Mouse (Mus musculus) hindbrain, embryonic 11.5 days (tissue): Measurements from ENCODE around the gene Fcgrt. TPM values are rescaled to one million over a fixed set of nuclear protein-coding genes. Genes with fewer than 3 reads are reported as not detected.
A peak's percentile ranks its signal among the peaks of the same experiment; 100 is the strongest.
"Not testable (repeated sequence)": the region's sequence is repeated elsewhere in the genome, so short reads cannot be mapped to it uniquely, and the experiment has no call there.

Experiments
- ATAC-seq: fragments of 200-750 bp; cut with Nextera tagmentation; 2 replicates; pipeline ENCODE4 v1.8.0; 2017; ENCODE audit warnings: mild to moderate bottlenecking, moderate TSS enrichment, moderate library complexity; ENCODE audit not compliant: low FRiP score
- DNase-seq: peaks from one replicate; pipeline ENCODE4 v3.0.0-alpha.2; 2015; ENCODE audit warnings: low spot score
- H3K27ac ChIP-seq: fragments of 300-500 bp; sonication (generic); 2 replicates; pipeline ENCODE4 v1.5.1; 2014; ENCODE audit warnings: mild to moderate bottlenecking, low read depth, low read length
- H3K27me3 ChIP-seq: fragments of 300-500 bp; sonication (generic); 2 replicates; pipeline ENCODE4 v1.6.1; 2014; ENCODE audit warnings: mild to moderate bottlenecking, low read length, moderate library complexity, mixed read lengths; ENCODE audit not compliant: control insufficient read depth, insufficient read depth
- H3K36me3 ChIP-seq: fragments of 300-500 bp; sonication (generic); 2 replicates; pipeline ENCODE4 v1.6.1; 2014; ENCODE audit warnings: mild to moderate bottlenecking, low read length, moderate library complexity, mixed read lengths; ENCODE audit not compliant: control insufficient read depth, insufficient read depth
- H3K4me1 ChIP-seq: fragments of 300-500 bp; sonication (generic); replicated peaks from 2 replicates; pipeline ENCODE4 v1.6.1; 2014; ENCODE audit warnings: low read length, mixed read lengths; ENCODE audit not compliant: control insufficient read depth, insufficient read depth
- H3K4me2 ChIP-seq: fragments of 300-500 bp; sonication (generic); replicated peaks from 2 replicates; pipeline ENCODE4 v1.6.1; 2014; ENCODE audit warnings: mild to moderate bottlenecking, low read depth, low read length
- H3K4me3 ChIP-seq: fragments of 300-500 bp; sonication (generic); 2 replicates; pipeline ENCODE4 v1.5.1; 2014; ENCODE audit warnings: low read depth, low read length
- H3K9ac ChIP-seq: fragments of 300-500 bp; sonication (generic); 2 replicates; pipeline ENCODE4 v1.6.1; 2014; ENCODE audit warnings: low read depth, low read length
- H3K9me3 ChIP-seq: fragments of 300-500 bp; sonication (generic); 2 replicates; pipeline ENCODE4 v1.6.1; 2016; ENCODE audit warnings: low read length; ENCODE audit not compliant: control insufficient read depth
- WGBS: fragments of 180-500 bp; shearing (Covaris S2); extraction: QIAGEN DNeasy Blood & Tissue Kit; methylation state at CpG from one replicate; pipeline ENCODE4 v1.1.7; 2014; 5-methylcytosine and 5-hydroxymethylcytosine counted together
- polyA plus RNA-seq: library from polyadenylated mRNA; unstranded; fragments of >200 nt; fragmentation: Nextera tagmentation; extraction: Ambion mirVana; gene quantifications from 2 replicates; pipeline ENCODE4 v1.2.1, GENCODE M21; 2014

The Fcgrt gene
- polyA plus RNA-seq, 1 experiment from 2014 or later = 13.2 TPM

DNA sequence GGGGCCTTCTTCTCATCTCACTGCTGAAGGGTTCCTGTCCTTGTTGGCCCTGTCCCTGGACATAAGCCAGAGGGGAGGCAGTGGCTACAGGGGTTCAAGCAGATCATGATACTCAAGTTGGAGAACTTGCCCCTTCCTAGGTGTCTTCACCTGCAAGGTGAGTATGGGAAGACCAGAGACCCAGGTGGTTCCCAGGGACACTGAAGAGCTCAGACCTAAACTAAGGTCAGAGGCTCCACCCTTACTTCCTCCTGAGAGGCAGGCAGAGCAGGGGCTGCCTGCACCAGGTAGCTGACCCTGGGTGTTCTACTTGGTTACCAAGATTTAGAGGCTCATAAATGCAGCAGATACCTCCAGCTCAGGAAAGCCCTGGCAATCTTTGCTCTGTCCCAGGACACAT lies 18.3 kb upstream of the Fcgrt start:
- Histone ChIP-seq H3K4me2 (no peak overlapping the region), H3K9ac (no peak overlapping the region)
- no peak for ATAC-seq

DNA sequence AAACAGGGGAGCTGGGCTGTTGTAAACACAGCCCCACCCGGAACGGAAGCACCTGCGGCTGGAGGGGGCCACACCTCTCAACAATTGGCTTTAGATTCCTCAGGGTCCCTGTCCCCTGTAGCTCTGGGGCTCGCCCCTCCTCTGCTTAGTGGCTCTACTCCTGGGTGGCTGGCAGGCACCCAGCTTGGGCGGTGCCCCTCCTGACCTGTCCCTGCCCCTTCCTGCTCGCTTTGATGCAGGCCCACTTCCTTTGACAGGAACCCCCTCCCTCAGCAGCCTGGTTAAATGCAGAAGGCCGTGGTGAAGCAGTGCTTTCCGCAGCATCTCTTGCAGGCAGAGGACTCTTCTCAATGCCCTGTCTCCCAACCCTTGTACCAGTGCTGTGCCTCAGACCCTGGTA lies 17.8 kb upstream of the Fcgrt start:
- DNase-seq (no peak), ATAC-seq (no peak)
- no peak overlapping the region for H3K27ac ChIP-seq
- peaks cover 3% of the 10 kb centered on the region for H3K4me1 ChIP-seq
- H3K9ac ChIP-seq = no peak overlapping the region
- H3K36me3 ChIP-seq = peaks cover 37% of the 10 kb centered on the region
- H3K27me3 ChIP-seq = no peaks in the 10 kb centered on the region
- H3K4me2 ChIP-seq = no peak overlapping the region
- no peaks in the 10 kb centered on the region for H3K9me3 ChIP-seq
- H3K4me3 ChIP-seq = no peak overlapping the region
- whole genome bisulfite sequencing = 79% methylated on average over 7 of the region's 8 CpGs

More for the DNA sequence above, 18.3 kb upstream of the Fcgrt start:
- Histone ChIP-seq H3K4me1 (peaks cover 5% of the 10 kb centered on the region), H3K27me3 (no peaks in the 10 kb centered on the region), H3K9me3 (no peaks in the 10 kb centered on the region), H3K4me3 (0 out of 2 replicates have a peak overlapping the region, but pooled peaks have one; percentile 2), H3K27ac (no peak overlapping the region), H3K36me3 (peaks cover 43% of the 10 kb centered on the region)
- DNase-seq = no peak

DNA sequence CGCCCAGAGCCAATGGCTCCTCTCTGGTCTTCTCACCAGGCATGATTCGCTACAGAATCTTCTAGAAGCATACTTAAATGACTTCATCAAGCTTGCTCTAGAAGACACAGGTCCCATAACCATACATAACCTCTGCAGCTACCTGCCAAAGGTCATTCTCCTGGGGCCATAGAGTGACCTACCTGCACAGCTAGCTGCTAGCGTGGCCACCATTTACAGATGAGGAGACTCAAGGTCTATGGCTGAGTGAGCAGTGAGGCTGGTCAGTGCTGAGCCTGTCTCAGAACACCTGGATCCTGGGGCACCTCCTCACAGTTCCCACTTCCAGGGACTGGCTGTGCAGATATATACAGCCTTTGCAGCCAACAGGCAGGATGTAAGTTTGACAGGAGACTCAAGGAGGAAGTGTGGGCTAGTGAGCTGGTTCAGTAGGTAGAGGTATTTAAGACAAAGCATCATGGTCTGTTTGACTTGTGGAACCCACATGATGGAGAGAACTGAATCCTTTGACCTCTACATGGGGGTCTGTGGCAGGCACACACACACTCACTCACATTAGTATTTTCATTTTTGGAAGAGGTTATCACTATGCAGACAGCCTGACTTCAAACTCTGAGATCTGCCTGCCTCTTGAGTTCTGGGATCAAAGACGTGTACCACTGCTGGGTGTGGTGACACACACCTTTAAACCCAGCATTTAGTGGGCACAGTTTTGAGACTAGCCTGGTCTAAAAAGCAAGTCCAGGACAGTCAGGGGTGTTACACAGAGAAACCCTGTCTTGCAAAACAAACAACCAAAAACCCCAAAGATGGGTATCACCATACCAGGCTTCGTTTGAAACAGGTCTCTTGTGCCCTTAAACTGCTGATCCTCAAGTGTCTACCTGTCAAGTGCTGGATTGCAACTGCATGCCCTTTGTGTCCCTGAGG lies 16.4 kb upstream of the Fcgrt start:
- no peak overlapping the region for H3K9ac ChIP-seq
- WGBS = 86% methylated on average over 5 of the region's 5 CpGs
- H3K4me3 ChIP-seq = no peak overlapping the region
- H3K36me3 ChIP-seq = peaks cover 27% of the 10 kb centered on the region
- H3K27me3 ChIP-seq = no peaks in the 10 kb centered on the region
- no peak overlapping the region for H3K27ac ChIP-seq
- no peaks in the 10 kb centered on the region for H3K9me3 ChIP-seq
- H3K4me2 ChIP-seq = no peak overlapping the region
- H3K4me1 ChIP-seq = no peaks in the 10 kb centered on the region; the same call in none of the 2 replicates
- no peak for ATAC-seq
- DNase-seq = no peak

DNA sequence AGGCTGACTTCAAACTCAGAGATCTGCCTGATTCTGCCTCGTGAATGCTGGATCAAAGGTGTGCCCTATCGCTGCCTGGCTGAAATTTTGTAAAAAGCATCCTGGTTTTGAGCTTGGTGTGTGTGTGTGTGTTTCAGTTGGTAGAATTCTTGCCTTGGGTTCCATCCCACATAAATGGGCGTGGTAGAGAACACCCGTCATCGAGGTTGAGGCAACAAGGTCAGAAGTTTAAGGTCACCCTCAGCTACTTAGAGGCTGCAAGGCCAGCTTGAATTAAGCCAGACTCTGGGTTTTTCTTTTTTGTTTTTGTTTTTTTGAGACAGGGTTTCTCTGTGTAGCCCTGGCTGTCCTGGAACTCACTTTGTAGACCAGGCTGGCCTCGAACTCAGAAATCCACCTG lies 14.7 kb upstream of the Fcgrt start:
- no peak for ATAC-seq
- WGBS = 86% methylated on average over 6 of the region's 6 CpGs
- no peak overlapping the region for H3K4me2 ChIP-seq
- no peak for DNase-seq
- H3K9me3 ChIP-seq = no peaks in the 10 kb centered on the region
- no peaks in the 10 kb centered on the region for H3K27me3 ChIP-seq
- no peaks in the 10 kb centered on the region; the same call in 1 of the 2 replicates for H3K4me1 ChIP-seq
- no peak overlapping the region for H3K4me3 ChIP-seq
- peaks cover 27% of the 10 kb centered on the region for H3K36me3 ChIP-seq
- H3K27ac ChIP-seq = no peak overlapping the region
- no peak overlapping the region for H3K9ac ChIP-seq

DNA sequence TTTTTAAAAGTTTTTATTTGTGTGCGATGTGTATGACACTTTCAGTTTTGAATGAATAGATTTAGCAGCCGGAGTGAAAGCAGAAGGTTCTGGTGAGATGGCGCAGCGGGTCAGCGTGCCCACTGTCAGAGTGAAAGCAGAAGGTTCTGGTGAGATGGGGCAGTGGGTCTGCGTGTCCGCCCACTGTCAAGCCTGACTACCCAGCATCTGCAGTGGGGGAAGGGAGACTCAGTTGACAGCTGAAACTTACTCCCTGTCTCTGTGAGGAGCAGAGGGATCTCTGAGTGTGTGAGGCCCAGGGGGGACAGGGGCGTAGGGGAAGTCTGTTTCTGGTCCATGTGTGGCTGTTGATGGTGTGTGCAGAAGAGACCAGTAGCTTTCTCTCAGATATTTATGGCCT lies 13.9 kb upstream of the Fcgrt start:
- H3K27ac ChIP-seq = no peak overlapping the region
- H3K4me1 ChIP-seq = no peaks in the 10 kb centered on the region; the same call in 1 of the 2 replicates
- H3K36me3 ChIP-seq = peaks cover 23% of the 10 kb centered on the region
- ATAC-seq (no peak), DNase-seq (no peak)
- no peaks in the 10 kb centered on the region for H3K27me3 ChIP-seq
- 0 out of 2 replicates have a peak overlapping the region, but pooled peaks have one; percentile 7 for H3K9ac ChIP-seq
- H3K4me3 ChIP-seq = no peak overlapping the region
- WGBS = 81% methylated on average over 8 of the region's 8 CpGs
- H3K9me3 ChIP-seq = no peaks in the 10 kb centered on the region
- no peak overlapping the region for H3K4me2 ChIP-seq

DNA sequence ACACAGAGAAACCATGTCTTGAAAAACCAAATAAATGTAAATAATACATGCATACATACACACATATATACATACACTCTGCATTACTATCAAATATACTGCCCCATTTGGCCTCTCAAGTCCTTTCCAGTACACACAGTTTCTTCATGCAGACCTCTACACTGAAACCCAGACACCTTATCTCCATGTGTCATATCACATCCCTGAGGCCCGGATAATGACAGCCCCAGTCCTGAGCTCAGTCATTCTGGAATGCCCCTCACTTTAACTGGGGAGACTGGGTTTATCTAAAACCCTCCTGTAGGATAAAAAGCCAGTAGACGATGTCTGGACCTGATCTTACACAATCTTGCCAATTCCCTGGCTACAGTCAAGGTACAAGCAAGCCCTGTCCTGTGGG lies 9.8 kb upstream of the Fcgrt start:
- Histone ChIP-seq H3K4me3 (no peak overlapping the region), H3K4me1 (no peaks in the 10 kb centered on the region), H3K9me3 (no peaks in the 10 kb centered on the region), H3K4me2 (no peak overlapping the region), H3K36me3 (no peaks in the 10 kb centered on the region), H3K27ac (no peak overlapping the region), H3K27me3 (no peaks in the 10 kb centered on the region), H3K9ac (no peak overlapping the region)
- WGBS = 79% methylated on average over 2 of the region's 2 CpGs
- ATAC-seq (no peak), DNase-seq (no peak)

DNA sequence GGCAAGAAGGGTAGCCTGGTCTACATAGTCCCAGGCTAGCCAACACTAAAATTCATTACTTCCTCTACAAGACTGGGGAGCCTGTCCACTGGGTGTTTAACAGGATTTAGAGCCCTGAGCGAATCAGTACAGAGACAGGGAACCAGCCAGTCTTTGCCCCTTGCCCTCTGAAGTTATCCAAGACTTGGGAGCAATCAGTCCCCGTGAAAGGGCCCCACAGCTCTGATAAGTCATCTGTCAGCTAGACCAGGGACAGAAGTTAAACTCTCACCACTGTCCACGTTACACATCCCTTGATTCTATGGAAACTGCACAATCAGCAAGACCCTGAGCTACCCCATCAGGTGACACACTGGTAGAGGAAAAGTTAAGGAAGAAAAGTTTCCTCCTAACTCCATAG lies 8.9 kb upstream of the Fcgrt start:
- H3K4me3 ChIP-seq = no peak overlapping the region
- ATAC-seq (no peak), DNase-seq (no peak)
- WGBS = 71% methylated on average over 3 of the region's 3 CpGs
- H3K4me2 ChIP-seq = no peak overlapping the region
- H3K4me1 ChIP-seq = no peaks in the 10 kb centered on the region
- no peaks in the 10 kb centered on the region for H3K27me3 ChIP-seq
- H3K9ac ChIP-seq = no peak overlapping the region
- no peaks in the 10 kb centered on the region for H3K9me3 ChIP-seq
- no peaks in the 10 kb centered on the region for H3K36me3 ChIP-seq
- no peak overlapping the region for H3K27ac ChIP-seq

DNA sequence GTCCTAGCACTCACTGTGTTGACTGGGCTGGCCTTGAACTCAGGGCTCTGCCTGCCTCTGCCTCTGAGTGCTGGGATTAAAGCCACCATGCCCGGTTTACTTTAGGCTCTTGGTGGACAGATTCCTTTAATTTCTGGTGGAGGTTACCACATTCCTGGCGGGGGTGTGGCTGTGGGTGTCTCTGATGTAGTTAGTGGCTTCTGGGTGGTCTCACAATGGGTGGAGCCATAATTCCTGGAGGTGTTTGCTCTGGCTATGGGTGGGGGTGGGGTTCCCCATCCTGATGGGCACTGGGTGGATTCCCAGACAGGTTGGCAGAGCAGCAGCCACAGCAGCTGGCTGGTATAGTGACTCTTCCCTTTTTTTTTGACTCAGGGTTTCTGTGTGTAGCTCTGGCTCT lies 8.3 kb upstream of the Fcgrt start:
- 63% methylated on average over 2 of the region's 2 CpGs for WGBS

DNA sequence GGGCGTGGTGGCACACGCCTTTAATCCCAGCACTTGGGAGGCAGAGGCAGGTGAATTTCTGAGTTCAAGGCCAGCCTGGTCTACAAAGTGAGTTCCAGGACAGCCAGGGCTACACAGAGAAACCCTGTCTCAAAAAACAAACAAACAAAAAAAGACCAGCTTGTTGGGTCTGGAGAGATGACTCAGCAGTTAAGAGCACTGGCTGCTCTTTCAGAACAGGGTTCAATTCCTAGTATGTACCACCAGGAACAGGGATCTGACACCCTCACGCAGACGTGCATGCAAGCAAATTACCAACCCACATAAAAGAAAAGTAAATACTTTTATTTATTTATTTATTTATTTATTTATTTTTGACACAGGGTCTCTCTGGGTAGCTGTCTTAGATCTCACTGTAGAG lies 6.4 kb upstream of the Fcgrt start:
- H3K9me3 ChIP-seq, H3K36me3 ChIP-seq, H3K4me2 ChIP-seq, H3K4me1 ChIP-seq, ATAC-seq, H3K4me3 ChIP-seq, H3K27me3 ChIP-seq, H3K9ac ChIP-seq, H3K27ac ChIP-seq, DNase-seq: not testable (repeated sequence)
- 94% methylated on average over 4 of the region's 4 CpGs for WGBS

More for the DNA sequence above, 8.3 kb upstream of the Fcgrt start:
- Histone ChIP-seq H3K27me3 (no peaks in the 10 kb centered on the region), H3K4me1 (no peaks in the 10 kb centered on the region), H3K9ac (no peak overlapping the region), H3K9me3 (no peaks in the 10 kb centered on the region), H3K4me2 (no peak overlapping the region), H3K27ac (no peak overlapping the region), H3K4me3 (no peak overlapping the region), H3K36me3 (no peaks in the 10 kb centered on the region)
- DNase-seq (no peak), ATAC-seq (no peak)
